Mouse (Mus musculus) NIH3T3 (cell line): Measurements from ENCODE around the gene Iqca.

ENCODE experiments used
- DNase-seq: peaks from one replicate; pipeline ENCODE4 v3.0.0-alpha.2; 2012; ENCODE audit warnings: low read depth

Gene Iqca

DNA sequence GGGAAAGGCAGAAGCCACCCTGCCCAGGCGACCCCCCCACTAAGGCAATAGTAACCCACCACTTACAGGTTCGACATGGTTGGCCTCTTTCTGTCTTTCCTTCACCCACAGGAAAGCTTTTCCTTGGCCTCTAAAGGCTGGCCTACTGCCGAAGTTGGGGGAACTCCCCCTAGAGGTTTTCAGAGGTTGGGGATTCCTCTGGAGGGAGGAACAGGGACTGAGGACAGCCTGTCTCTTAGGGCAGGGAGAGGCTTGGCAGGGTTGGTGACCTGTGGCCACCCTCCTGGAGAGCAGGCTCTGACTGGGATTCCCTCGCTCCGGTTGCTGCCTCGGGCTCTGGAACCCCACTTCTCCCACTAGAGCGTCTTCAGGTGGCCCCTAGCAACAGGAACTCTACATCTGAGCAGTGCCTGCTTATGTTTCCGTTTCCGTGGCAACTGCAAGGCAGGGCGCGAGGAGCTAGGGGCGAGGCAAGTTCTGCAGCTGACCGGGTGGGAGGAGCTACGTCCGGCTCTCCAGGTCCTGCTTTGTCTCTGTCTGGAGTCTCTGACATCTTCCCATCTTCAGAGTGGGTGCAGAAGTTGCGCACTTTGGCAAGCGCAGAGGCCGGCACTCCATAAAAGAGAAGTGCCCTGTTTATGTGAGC, at the start of gene Iqca:
Iqca (minus strand) TSS at position 303 of the 646 bp plus-strand sequence.
- DNase-seq = peak; percentile 44

GRCm38 (mm10) chr1:90202207-90202978, 49.2 kb upstream of the Iqca start:
- DNase-seq = peak; percentile 34

GRCm38 (mm10) chr1:90201655-90202054, 48.5 kb upstream of the Iqca start:
- DNase-seq = no peak

DNA sequence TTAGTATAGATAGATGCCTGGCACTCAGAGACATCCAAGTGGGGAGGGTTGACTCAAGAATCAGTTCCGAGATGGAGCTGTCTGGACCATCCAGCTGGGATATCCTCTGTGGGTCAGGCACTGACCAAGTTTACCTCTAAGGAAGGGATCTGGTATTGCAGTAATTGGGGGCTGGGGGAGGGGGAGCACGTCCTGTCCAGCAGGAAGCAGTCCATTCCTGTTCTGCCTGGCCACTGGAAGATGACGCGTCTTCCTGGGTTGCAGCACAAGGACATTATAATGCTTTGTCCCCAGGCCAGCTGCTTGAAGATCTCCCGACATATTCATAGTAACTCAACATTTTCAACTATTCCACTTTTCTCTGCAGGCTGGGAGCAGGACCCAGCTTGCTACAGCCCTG, 48.0 kb upstream of the Iqca start:
- no peak for DNase-seq

DNA sequence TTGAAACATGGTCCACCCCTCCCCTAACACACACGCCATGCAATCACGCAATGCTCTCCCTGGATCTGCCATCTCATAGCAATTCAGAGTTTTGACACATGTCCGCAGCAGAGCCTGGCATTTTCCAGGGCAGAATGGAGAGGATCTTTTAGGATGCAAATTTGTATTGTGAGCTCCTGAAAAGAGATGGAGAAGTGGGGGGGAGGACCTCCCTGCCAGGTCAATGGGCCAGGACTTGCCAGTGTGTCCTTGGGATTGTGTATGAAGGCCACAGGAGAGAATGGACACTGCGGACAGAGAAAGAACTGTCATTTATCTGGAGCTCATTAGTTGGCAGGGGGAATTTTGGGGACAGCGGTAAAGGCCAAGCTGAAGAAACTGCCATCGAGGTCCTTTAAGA, 35.8 kb upstream of the Iqca start:
- DNase-seq = no peak

GRCm38 (mm10) chr1:90186874-90187273, 33.7 kb upstream of the Iqca start:
- DNase-seq = no peak

DNA sequence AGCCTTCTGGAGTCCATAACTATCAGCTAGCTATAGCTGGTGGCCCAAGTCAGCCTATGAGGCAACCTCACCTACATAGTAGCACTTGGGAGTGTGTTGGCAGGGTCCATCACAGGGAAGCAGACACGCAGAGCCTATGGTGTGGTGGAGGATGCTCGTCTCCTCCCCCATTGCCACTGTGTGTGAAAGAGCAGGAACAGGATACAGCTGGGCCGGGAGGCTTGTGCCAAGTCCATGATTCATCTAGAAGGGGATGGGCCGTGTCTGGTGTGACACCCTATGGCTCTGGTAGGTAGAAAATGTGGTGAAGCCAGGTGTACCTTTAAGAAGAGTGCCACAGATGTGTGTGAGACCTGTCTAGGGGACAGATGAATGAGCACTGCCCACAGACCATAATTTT, 33.0 kb upstream of the Iqca start:
- no peak for DNase-seq

GRCm38 (mm10) chr1:90183602-90184001, 30.4 kb upstream of the Iqca start:
- DNase-seq = no peak

- no peak for DNase-seq
Measured at GRCm38 (mm10) chr1:90182521-90182920, 29.3 kb upstream of the Iqca start.

DNA sequence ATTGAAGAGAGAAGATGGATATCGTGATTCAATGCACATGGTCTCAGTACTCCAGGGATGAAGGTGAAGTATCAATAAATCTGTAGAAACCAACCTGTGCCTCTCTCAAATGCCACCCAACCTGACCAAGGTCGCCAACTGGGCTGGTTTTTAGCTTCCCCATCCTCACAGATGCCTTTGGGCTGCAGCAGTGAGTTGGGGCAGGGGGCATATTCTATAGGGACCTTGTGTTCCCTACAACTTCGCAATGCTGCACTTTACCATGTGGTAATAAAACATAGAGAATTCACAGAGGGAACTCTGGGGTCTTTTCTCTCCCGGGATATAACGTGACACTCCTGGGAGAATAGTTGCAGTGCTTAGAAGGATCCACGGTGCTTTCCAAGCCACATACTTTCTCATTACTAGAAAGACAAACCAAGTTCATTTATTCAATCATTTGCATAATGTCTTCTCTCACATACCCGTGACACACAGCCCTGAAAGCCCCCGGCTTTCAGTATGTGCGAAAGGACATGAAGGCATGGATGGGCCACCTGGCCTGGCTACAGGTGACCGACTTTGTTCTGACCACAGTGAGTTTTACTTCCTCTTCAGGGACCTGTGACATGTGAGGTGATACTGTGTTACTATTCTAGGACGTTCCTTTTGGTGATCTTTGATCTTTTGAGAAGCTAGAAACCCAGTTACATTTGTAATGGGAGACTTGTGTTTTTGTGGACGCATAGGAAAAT, 27.9 kb upstream of the Iqca start:
- no peak for DNase-seq

GRCm38 (mm10) chr1:90180479-90180878, 27.3 kb upstream of the Iqca start:
- no peak for DNase-seq

DNA sequence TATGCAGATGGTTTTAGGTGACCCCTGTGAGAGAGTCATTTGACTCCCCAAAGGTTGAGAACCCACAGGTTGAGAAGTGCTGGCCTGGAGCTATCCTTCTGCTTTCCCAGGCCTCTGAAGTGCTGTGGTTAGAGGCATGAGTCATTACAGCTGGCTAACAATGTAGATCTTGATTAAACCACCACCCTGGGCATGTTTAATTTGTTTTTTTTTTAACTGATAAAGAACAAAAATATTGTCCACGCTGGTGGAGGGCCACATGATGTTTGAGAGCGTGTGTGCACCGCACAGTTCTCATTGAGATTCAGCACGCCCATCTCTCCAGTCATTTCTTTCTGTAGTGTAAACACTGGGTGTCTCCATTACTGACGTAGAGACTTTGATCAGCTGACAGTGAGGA, 24.8 kb upstream of the Iqca start:
- peak; percentile 40 for DNase-seq

- no peak for DNase-seq
Measured at GRCm38 (mm10) chr1:90177565-90177964, 24.4 kb upstream of the Iqca start.

DNA sequence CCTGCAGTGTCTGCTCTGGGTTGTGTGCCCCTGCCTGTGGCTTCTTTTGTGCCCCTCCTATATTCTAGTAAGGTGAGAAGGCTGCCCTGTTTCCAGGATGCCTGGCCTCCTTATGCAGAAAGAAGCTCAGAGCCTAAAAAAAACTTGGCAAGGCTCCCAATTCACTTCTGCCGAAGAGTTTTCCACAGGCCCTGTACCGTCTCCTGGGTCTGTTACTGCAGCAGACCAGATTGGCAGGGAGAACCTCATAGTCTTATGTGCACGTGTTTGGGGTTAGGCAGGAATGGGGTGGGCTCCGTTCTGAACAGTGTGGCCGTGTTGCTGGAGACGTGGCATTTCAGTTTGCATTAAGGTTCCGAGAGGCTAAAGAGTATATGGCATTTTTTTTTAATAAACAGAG, 23.0 kb upstream of the Iqca start:
- peak; percentile 54 for DNase-seq

GRCm38 (mm10) chr1:90174338-90174737, 21.1 kb upstream of the Iqca start:
- DNase-seq = no peak

DNA sequence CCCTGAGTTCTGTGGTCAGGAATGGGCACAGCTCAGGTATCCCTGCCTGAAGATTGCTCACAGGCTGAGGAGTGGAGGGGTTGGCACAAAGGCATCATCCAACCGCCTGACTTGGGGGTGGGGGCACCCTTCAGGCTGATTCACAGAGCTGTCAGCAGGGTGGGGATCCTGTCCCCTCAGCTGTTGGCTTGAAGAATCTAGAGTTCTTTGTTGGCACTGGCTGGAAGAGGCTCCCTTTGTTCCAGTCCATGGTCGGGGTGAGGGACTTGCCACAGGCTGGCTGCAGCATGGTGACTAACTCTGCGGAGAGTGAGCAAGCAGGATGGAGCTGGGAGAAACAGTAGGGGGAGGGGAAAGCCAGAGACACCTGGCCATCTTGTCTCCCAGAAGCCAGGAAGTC, 11.1 kb upstream of the Iqca start:
- peak; percentile 66 for DNase-seq

GRCm38 (mm10) chr1:90163161-90163560, 10.0 kb upstream of the Iqca start:
- DNase-seq = no peak

- DNase-seq = no peak
Measured at GRCm38 (mm10) chr1:90162379-90162857, 9.2 kb upstream of the Iqca start.

DNA sequence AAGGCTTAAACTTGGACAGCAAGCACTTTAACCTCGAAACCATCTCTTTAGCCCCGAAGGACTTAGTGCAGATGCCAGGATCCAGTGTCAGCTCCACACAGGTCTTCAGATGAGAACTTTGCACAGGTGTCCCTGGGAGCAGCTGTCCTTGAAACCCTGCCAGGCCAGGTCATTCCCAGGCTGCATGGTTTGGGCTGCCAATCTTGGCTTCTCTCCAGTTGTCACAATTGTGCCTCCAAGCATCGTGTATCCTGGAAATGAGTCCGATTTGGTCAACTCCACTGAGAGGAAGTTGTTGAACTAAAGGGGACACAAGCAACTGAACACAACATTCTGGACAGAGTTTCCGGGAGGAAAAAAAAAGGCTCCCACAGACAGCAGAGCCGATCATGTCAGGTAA, 8.4 kb upstream of the Iqca start:
- DNase-seq = no peak

- no peak for DNase-seq
Measured at GRCm38 (mm10) chr1:90159927-90160326, 6.7 kb upstream of the Iqca start.

GRCm38 (mm10) chr1:90156589-90156988, 3.4 kb upstream of the Iqca start:
- DNase-seq = no peak

DNA sequence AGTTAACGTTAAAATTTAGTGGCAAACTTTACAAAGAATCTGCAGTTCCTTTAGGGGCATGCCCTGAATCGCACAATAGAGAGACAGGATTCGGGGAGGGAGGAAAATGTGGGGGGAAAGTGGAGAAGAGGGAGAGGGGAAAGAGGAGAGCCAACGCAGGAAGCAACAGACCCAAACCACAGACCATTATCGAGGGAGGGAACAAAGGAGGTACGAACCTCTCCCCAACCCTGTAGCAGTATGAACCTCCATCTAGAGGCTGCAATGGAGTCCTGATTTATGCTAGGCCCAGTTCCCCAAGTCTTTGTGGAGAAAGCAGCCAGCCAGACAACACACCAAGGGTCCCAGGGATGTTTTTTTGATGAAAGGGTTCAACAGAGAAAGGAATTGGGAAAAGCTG, 586 bp upstream of the Iqca start:
- DNase-seq = no peak

DNA sequence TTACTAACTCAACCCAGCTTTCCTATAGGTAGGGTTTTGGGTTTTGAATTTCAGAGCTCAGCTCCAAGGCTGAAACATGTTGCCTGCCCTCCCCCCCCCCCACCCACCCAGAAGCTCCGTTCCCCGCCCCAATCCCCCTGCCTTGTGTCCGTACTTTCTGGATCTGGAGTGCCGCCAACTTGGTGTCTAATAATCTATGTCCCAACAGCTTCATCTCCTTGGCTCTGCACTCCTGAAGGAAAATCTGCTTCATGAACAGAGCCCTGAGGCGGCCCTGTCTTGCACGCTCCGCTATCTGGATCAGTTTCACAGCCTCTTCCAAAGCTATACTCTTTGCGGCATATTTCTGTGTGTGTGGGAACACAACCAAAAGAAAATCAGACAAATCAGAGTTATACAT, 13.5 kb downstream of the Iqca start:
- DNase-seq = no peak
